Mouse (Mus musculus) cerebellum, postnatal 25 days (tissue): ENCODE measurements at regions not wholly inside any gene's neighbourhood (a gene's known extent, or its start where the extent isn't known, plus 50 kb on each side); places are given as distances from the start of the nearest gene placed in this dataset.
A peak's percentile ranks its signal among the peaks of the same experiment; 100 is the strongest.

ENCODE experiments used
- DNase-seq, 2 experiments: peaks; one replicate each; pipeline ENCODE4 v3.0.0; 2021; ENCODE audit warnings: mixed read lengths in 2 of 2

- no peak for DNase-seq
Measured at GRCm38 (mm10) chr7:50993707-50994106, 394.7 kb downstream of the 4933405O20Rik start.

GRCm38 (mm10) chr7:51041899-51042667 lies 443.1 kb downstream of the 4933405O20Rik start:
- DNase-seq, result no peak

- no peak for DNase-seq
Measured at GRCm38 (mm10) chr7:51051496-51051895, 452.5 kb downstream of the 4933405O20Rik start.

DNA sequence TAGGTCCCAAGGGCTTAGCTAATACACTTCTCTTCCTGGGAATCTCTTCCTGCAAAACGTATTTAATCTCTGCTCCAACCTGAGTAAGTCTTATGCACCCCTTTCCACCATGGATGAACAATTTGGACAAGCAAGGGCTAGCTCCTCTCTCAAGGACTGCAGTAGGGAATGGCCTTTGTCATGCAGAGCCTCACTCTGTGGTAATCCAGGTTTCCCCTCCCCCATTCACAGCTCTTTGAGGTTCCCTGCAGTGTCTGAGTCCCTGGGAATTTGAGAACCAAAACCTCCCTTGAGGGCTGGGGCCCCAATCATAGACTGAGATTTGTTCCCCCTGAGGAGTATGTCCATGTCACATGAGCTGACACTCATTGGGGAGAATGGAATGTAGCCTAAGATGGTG lies 442.5 kb upstream of the Ano5 start:
- DNase-seq, result no peak

GRCm38 (mm10) chr7:51093774-51094173 lies 417.1 kb upstream of the Ano5 start:
- no peak for DNase-seq

GRCm38 (mm10) chr7:51101166-51101565 lies 409.7 kb upstream of the Ano5 start:
- DNase-seq, result no peak

DNA sequence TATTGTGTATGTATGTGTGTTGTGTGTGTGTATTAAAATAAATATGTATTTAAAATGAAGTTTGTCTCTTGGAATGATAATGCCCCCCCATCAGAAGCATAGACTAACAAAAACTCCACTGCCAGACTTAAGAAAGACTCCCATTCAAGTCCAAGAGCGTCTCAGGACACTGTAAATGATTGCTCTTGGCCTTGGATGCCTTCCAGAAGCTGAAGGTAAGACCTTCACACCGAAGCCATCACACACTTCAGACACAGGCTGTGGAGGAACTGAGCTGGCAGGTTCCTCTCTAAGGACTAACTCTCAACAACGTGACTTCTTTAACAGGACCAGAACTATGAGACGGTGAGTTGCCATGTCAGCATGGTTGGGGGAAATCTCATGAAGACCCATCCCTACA lies 370.0 kb upstream of the Ano5 start:
- DNase-seq, result no peak

GRCm38 (mm10) chr7:51175211-51175610 lies 335.6 kb upstream of the Ano5 start:
- no peak for DNase-seq

- DNase-seq, result no peak
Measured at GRCm38 (mm10) chr7:51215487-51216232, 295.2 kb upstream of the Ano5 start.

DNA sequence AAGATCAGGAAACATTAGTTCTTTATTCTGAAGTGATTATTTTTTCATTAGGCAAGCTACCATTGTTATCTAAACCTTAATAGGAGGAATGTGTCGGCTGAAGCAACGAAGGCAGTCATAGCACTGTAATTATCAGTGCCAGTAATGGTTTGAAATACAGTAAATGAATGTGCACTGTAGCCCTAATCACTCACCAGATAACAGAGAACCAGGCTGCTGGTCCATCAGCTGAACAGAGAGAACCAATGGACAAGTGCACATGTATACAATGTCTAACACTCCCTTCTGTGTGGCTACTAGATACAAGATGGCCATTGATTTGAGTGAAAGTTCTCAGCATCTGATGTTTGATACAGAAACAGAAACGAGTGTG lies 294.6 kb upstream of the Ano5 start:
- DNase-seq, result no peak

- peak; percentile 40 to 55 for DNase-seq
Measured at GRCm38 (mm10) chr7:51221351-51221750, 289.5 kb upstream of the Ano5 start.

DNA sequence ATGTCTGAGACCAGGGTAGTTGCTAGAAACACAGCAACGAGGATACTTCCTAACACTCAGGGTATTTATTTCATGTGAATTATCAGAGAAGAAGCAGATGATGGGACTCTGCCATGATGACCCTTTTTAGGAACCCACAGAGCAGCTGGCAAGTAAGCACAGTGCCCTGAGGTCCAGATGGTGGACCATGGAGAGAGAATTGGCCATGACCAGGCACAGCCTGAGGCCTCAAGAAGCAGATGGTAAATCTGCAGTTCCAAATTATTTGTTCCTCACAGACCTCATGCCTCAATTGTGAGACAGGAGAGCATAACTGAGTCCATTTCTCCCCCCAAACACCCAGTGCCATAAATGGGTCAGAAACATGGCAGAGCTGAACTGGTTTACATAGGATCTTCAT lies 289.0 kb upstream of the Ano5 start:
- peak; percentile 74 to 80 for DNase-seq

DNA sequence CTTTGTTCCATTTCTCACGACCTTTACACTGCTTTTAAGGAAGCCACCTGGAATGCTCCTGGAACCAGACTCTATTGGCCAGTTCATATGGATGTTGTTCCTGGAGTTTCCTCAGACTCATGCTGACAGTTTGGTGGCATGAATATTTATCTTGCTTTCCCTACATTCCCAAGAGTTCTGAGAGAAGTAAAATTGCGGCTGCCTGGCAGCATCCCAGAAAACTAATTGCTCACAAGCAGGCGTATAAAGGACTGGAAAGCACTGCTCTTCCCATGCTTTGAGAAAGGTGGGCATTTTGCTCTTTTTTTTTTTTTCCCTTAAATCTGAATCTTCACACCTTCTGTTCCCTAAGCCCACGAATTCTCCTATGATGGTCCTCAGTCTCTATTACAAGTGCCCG lies 283.7 kb upstream of the Ano5 start:
- DNase-seq, result no peak

- peak in 1 of 2 experiments; percentile 31 for DNase-seq
Measured at GRCm38 (mm10) chr7:51234616-51235015, 276.2 kb upstream of the Ano5 start.

DNA sequence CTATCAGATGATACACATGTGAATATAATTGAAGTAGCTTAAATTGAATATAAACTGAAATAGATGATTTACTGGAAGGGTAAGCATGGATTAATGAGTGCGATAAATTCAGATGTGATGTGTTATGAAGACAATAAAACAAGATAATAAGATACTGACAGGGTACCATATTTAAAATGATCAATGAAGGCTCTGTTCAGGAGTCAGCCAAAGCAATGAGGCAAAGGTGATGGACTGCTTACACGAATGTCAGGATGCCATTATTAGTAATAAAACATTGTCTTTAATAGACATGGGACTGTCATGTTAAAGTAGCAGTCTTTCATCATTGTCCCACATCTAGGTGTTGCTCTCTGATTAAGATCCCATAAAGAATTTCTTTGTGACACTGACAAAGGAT lies 263.1 kb upstream of the Ano5 start:
- no peak for DNase-seq

GRCm38 (mm10) chr7:51254461-51254860 lies 256.4 kb upstream of the Ano5 start:
- no peak for DNase-seq

- DNase-seq, result no peak
Measured at GRCm38 (mm10) chr7:51259160-51259831, 251.5 kb upstream of the Ano5 start.

GRCm38 (mm10) chr7:51264166-51264565 lies 246.7 kb upstream of the Ano5 start:
- DNase-seq, result no peak

DNA sequence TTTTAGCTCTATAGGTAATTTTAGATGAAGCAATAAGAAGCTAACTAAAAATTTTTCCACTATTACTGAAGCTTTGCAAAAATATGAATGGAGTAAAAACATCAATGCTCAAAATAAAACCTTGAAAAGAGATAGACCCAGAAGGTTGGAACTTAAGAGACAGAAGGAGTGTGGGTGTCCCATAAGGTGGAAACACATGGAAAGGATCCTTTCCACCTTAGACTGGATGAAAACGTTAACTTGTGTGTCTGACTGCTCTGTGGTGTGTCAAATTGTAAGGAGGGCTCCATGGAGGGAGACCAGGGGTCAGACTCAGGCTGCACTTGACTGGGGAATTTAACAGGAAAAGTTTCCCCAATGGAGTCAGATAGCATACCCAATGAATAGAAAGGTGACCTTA lies 244.9 kb upstream of the Ano5 start:
- DNase-seq, result no peak

- no peak for DNase-seq
Measured at GRCm38 (mm10) chr7:51266879-51267278, 243.9 kb upstream of the Ano5 start.

DNA sequence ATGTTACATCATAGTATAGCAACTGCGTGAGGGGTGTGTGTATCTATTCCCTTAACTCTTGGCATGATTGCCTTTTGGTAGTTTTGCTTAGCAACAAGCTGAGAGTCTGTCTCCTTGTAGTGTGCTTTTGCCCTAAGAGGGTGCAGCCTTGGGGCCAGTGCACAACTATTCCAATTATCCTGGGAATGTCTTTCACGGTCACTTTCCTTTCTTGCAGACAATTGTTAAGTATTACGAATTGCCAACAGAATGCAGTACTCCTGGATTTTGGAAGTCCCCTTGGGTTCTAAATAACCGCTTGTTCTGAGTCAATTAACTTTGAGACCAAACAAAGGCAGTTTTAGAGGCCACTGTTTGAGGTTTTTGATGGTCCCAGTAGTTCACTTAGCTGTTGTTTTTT lies 242.1 kb upstream of the Ano5 start:
- DNase-seq, result no peak

GRCm38 (mm10) chr7:51270531-51271090 lies 240.2 kb upstream of the Ano5 start:
- peak; percentile 54 to 81 for DNase-seq

GRCm38 (mm10) chr7:51281470-51281869 lies 229.4 kb upstream of the Ano5 start:
- DNase-seq, result no peak

GRCm38 (mm10) chr7:51300238-51300637 lies 210.6 kb upstream of the Ano5 start:
- no peak for DNase-seq
